Mouse (Mus musculus) kidney, postnatal 14 days (tissue): ENCODE measurements at regions not wholly inside any gene's neighbourhood (a gene's known extent, or its start where the extent isn't known, plus 50 kb on each side); places are given as distances from the start of the nearest gene placed in this dataset.

Experiments used
- DNase-seq: peaks from one replicate; pipeline ENCODE4 v3.0.0; 2022; ENCODE audit warnings: mixed read lengths

- DNase-seq = no peak
These were observed 1046.7 kb upstream of the Apob start for GRCm38 (mm10) chr12:6930726-6931125.

GRCm38 (mm10) chr12:6956638-6957037 is 1020.8 kb upstream of the Apob start:
- no peak for DNase-seq

GRCm38 (mm10) chr12:6984664-6985063 is 992.8 kb upstream of the Apob start:
- no peak for DNase-seq

DNA sequence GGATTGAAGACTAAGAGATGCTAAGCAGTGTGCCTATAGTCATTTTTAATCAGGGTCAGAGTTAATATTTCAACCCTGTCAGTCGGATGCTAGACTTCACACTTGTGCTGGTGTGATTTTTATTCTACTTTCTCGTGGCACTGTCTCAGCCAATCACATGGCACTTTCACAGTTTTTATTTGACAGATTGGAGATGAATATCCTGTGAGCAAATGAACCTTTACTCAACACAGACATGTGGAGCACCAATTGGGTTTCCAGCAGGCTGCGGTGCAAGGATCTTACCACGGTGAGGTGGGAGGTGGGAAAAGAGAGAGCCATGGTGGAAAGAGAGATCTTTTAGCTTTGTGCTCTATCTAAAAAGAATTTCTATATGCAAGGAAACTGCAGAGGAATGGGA is 949.0 kb upstream of the Apob start:
- no peak for DNase-seq

DNA sequence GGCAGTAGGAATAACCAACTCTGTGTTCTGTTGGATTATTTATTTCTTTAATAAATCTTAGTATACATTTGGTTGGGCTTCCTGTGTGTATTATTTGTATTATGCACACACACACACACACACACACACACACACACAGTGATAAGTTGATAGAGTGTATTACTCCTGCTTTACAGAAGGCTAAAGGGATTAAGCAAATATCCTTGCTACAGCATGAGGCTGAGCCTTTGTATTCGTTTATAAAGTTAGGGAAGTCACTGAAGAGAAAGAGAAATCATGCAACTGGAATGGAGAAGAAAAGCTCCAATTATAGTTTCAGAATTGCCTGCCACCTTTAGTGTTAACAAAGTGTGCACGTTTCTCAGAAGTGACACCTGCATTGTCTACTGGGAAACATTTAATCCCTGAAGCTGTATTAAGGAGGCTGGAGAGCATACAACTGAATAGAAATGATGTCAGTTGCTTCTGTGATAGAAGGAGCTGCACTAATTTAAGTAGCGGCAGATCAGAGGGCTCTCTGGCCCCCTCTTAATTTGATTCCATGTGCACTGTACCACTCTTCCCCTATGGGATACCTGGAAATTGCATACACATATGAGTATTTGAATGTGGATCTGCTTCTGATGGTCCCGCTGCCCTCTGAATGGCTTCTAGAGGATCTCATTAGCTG is 947.9 kb upstream of the Apob start:
- DNase-seq = no peak

- peak; percentile 47 for DNase-seq
These were observed 926.7 kb upstream of the Apob start for GRCm38 (mm10) chr12:7050791-7051190.

DNA sequence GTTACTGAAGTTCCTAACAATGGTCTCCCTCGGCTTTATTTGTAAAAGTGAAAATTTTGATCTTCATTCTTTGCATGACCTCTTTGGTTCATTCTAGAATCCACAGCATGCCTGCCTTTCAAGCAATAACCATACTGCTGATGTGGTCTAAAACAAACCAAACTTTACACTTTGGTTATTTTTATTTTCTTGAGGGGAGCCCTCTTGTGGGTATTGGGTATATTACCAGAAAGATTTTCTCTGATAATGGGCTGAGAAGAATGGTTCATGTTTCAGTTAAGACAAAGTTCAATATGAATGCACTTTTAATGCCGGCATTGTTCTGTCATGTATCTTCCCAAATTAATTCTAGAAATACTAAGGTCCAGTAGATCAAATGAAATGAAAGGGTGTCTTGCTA is 922.9 kb upstream of the Apob start:
- DNase-seq = no peak

GRCm38 (mm10) chr12:7094582-7094981 is 882.9 kb upstream of the Apob start:
- DNase-seq = no peak

DNA sequence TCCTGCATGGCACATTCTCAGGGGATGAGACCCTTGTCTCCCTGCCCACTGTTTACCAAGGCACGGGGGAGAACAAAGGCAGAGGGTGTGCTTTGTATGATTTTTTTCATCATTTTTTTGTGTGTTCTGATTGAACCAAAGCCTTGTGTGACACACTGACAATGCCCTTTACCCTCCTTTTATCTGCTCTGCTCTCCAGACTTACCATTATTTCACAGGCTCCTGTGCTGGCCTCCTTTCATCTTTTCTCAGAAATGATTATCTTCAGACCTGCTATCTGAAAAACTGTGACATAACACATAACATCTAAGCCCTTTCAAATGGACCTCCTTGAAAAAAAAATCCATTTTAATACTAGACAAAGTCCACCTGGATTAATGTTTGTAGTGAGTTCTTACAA is 882.0 kb upstream of the Apob start:
- DNase-seq = no peak

DNA sequence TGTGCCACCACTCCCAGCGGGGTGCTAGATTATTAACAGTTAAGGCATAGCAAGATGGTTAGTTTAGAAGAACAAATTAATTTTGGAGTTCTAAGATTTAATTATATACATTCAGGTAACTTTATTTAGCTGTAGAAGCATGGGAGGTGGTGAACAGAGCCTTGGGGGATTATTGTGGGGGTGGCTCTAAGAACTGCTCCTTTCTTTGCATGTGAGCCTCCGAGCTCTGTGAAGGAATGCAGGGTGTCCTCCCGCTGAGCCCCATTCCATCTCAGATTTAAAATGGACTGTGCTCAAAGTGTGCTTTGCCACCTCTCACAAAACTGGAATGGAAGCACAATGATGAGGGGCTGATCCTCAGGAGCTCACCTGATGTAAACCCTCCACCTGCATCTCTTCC is 881.2 kb upstream of the Apob start:
- DNase-seq = no peak

- DNase-seq = no peak
These were observed 838.4 kb upstream of the Apob start for GRCm38 (mm10) chr12:7139044-7139443.
